Mouse (Mus musculus) limb, embryonic 10.5 days (tissue): ENCODE data around the gene Slc25a23. TPM values are rescaled to one million over a fixed set of nuclear protein-coding genes. Genes with fewer than 3 reads are reported as not detected.

Experiments
- DNase-seq: peaks from one replicate; pipeline ENCODE4 v3.0.0-alpha.2; 2017; ENCODE audit warnings: low spot score
- H3K27ac ChIP-seq: fragments of 300-500 bp; sonication (generic); 2 replicates; pipeline ENCODE4 v1.5.1; 2016; ENCODE audit warnings: mild to moderate bottlenecking
- H3K27me3 ChIP-seq: fragments of 300-500 bp; sonication (generic); 2 replicates; pipeline ENCODE4 v1.6.1; 2016; ENCODE audit warnings: low read depth, mild to moderate bottlenecking; ENCODE audit not compliant: poor library complexity, severe bottlenecking
- H3K36me3 ChIP-seq: fragments of 300-500 bp; sonication (generic); 2 replicates; pipeline ENCODE4 v1.6.1; 2016; ENCODE audit warnings: mild to moderate bottlenecking, moderate library complexity
- H3K4me1 ChIP-seq: fragments of 300-500 bp; sonication (generic); 2 replicates; pipeline ENCODE4 v1.6.1; 2016
- H3K4me3 ChIP-seq: fragments of 300-500 bp; sonication (generic); 2 replicates; pipeline ENCODE4 v1.5.1; 2016; ENCODE audit warnings: mild to moderate bottlenecking, moderate library complexity
- H3K9me3 ChIP-seq: fragments of 300-500 bp; sonication (generic); replicated peaks from 2 replicates; pipeline ENCODE4 v1.6.1; 2016; ENCODE audit warnings: mild to moderate bottlenecking
- WGBS: fragments of 180-500 bp; shearing (Covaris S2); methylation state at CpG from one replicate; pipeline ENCODE4 v1.1.7; 2016; 5-methylcytosine and 5-hydroxymethylcytosine counted together
- polyA plus RNA-seq: library from polyadenylated mRNA; unstranded; fragments of >200 nt; fragmentation: Nextera tagmentation; extraction: Ambion mirVana; gene quantifications from 2 replicates; pipeline ENCODE4 v1.2.1, GENCODE M21; 2016

The Slc25a23 gene
- polyA plus RNA-seq = 2.5 and 3.9 TPM in 2 replicates

DNA sequence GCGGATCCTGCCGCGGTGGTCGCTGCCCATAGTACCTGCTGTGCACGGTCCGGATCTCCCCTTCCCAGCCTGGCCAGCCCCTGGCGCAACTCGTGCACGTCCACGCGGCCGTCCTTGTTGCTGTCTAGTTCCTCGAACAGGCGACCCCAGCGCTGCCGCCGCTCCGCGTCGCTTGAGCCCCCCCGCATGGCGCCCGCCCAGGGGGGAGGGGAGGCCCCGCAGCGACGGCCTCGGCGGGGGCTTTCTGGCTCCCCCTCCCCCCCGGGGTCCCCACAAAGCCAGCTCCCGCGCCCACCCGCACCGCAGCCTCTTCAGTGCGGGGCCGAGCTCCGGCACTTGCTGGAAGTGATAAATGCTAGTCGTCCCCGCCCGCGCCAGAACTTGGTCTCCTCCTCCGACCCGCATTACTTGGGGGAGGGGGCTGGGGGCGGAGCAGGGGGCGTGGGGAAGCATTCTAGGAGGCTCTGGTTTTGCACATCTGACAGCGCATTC is at the start of gene Slc25a23:
Slc25a23 (minus strand) TSS at position 378 of the 492 bp plus-strand sequence.
- Histone ChIP-seq H3K27me3 (peaks cover 63% of the 10 kb centered on the region), H3K27ac (peak within 1 kb of the TSS; percentile 78), H3K36me3 (no peaks in the 10 kb centered on the region), H3K9me3 (no peaks in the 10 kb centered on the region), H3K4me3 (peak within 1 kb of the TSS; percentile 78), H3K4me1 (peaks cover 25% of the 10 kb centered on the region)
- WGBS = under 1% methylated on average over 39 of the region's 45 CpGs
- DNase-seq = peak; percentile 85

DNA sequence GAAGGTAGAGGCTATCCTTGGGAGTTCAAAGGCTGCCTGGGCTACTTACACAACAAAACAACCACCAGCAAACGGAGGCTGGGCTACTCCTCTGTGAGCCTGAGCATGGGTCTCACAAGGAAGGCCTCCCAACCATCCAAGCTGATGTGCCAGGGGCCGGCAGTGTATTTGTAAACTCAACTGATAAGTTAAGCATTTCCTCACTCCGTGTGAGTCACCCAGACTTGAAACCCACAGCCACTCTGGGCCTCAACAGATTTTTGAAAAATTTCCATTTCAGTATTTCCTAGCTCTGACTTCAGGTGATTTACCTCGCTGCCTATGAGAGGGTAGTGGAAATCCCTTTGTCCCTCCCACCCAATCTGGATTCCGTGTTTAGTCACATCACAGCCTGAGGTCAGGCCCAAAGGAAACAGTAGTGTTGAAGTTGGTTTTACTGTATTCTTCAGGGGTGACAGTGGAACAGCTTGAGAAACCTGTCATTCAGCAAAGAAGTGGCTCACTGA is 49.1 kb upstream of the Slc25a23 start:
- peaks cover 28% of the 10 kb centered on the region for H3K4me1 ChIP-seq
- no peak for DNase-seq
- H3K27ac ChIP-seq = no peak overlapping the region
- no peak overlapping the region for H3K4me3 ChIP-seq
- H3K36me3 ChIP-seq = peaks cover 5% of the 10 kb centered on the region
- no peaks in the 10 kb centered on the region for H3K9me3 ChIP-seq
- H3K27me3 ChIP-seq = peaks cover 7% of the 10 kb centered on the region; the same call in 1 of the 2 replicates
- 47% methylated on average over 5 of the region's 5 CpGs for WGBS

- peaks cover 5% of the 10 kb centered on the region for H3K36me3 ChIP-seq
These were observed 48.5 kb upstream of the Slc25a23 start for GRCm38 (mm10) chr17:57108040-57108665.

DNA sequence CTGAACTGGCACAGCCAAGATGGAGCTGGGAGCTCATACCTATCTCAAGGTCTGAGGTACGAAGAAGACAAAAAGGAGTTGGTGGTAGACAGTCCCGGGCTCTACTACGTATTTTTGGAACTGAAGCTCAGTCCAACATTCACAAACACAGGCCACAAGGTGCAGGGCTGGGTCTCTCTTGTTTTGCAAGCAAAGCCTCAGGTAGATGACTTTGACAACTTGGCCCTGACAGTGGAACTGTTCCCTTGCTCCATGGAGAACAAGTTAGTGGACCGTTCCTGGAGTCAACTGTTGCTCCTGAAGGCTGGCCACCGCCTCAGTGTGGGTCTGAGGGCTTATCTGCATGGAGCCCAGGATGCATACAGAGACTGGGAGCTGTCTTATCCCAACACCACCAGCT is 47.4 kb upstream of the Slc25a23 start:
- no peak for DNase-seq
- Histone ChIP-seq H3K4me1 (peaks cover 28% of the 10 kb centered on the region), H3K4me3 (no peak overlapping the region), H3K9me3 (no peaks in the 10 kb centered on the region), H3K36me3 (peaks cover 5% of the 10 kb centered on the region), H3K27ac (no peak overlapping the region), H3K27me3 (peaks cover 7% of the 10 kb centered on the region; the same call in 1 of the 2 replicates)
- WGBS = 85% methylated on average over 5 of the region's 5 CpGs

More at GRCm38 (mm10) chr17:57108040-57108665, 48.5 kb upstream of the Slc25a23 start:
- H3K9me3 ChIP-seq = no peaks in the 10 kb centered on the region
- H3K4me1 ChIP-seq = peaks cover 28% of the 10 kb centered on the region
- DNase-seq = no peak
- H3K27me3 ChIP-seq = peaks cover 7% of the 10 kb centered on the region; the same call in 1 of the 2 replicates
- H3K4me3 ChIP-seq = no peak overlapping the region
- WGBS = 75% methylated on average over 7 of the region's 7 CpGs
- H3K27ac ChIP-seq = no peak overlapping the region

GRCm38 (mm10) chr17:57106035-57106368 is 46.3 kb upstream of the Slc25a23 start:
- Histone ChIP-seq H3K4me3 (peak overlapping the region; percentile 73), H3K4me1 (peaks cover 28% of the 10 kb centered on the region), H3K9me3 (no peaks in the 10 kb centered on the region), H3K36me3 (peaks cover 5% of the 10 kb centered on the region), H3K27ac (peak overlapping the region; percentile 88), H3K27me3 (peaks cover 7% of the 10 kb centered on the region; the same call in 1 of the 2 replicates)
- WGBS = 6% methylated on average over 9 of the region's 9 CpGs
- no peak for DNase-seq

DNA sequence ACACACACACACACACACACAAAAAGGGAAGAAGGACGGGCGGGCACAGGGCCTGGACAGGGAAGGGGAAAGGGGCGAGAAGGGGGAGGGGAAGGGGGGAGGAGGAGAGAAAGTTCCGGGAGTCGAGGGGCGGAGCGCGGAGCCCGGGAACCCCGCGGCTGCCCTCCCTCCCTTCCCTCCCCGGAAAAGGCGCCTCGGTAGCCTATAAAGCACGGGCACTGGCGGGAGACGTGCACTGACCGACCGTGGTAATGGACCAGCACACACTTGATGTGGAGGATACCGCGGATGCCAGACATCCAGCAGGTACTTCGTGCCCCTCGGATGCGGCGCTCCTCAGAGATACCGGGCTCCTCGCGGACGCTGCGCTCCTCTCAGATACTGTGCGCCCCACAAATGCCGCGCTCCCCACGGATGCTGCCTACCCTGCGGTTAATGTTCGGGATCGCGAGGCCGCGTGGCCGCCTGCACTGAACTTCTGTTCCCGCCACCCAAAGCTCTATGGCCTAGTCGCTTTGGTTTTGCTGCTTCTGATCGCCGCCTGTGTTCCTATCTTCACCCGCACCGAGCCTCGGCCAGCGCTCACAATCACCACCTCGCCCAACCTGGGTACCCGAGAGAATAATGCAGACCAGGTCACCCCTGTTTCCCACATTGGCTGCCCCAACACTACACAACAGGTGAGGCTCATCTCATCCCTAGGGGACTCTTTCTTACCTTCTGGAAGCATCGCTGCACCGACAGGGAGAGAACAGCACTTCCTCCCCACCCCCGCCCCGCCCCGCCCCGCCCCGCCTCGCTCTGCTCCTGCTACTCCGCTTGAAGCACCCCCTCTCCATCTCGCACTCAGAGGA is 45.7 kb upstream of the Slc25a23 start, which contains the start of gene Tnfsf9:
Tnfsf9 (plus strand) TSS at position 145 of the 854 bp plus-strand sequence.
- Histone ChIP-seq H3K4me1 (peaks cover 28% of the 10 kb centered on the region), H3K4me3 (peak within 1 kb of the TSS; percentile 73), H3K36me3 (peaks cover 5% of the 10 kb centered on the region), H3K9me3 (no peaks in the 10 kb centered on the region), H3K27me3 (peaks cover 7% of the 10 kb centered on the region; the same call in 1 of the 2 replicates), H3K27ac (peak within 1 kb of the TSS; percentile 88)
- WGBS = under 1% methylated on average over 59 of the region's 61 CpGs
- peak; percentile 82 for DNase-seq

DNA sequence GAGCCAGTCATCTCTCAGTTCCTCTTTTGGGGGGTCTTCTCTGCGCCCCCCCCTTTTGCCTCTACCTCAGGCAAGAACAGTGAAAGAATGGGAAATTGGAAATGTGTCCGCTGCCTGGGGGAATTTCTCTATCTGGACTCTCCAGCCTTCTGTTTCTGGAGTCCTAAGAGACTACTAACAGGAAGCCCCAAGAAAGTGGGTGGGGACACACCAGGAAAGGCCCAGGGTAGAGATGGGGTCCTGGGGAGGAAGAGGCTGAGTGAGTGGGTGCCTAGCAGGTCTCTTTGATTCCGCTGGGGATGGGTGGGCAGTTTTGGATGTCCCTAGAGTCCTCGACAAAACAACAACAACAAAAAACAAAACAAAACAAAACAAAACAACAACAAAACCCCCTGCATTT is 44.8 kb upstream of the Slc25a23 start:
- no peaks in the 10 kb centered on the region for H3K9me3 ChIP-seq
- H3K4me1 ChIP-seq = peaks cover 28% of the 10 kb centered on the region
- H3K4me3 ChIP-seq = peak overlapping the region; percentile 73
- peak overlapping the region; percentile 88 for H3K27ac ChIP-seq
- H3K36me3 ChIP-seq = peaks cover 5% of the 10 kb centered on the region
- WGBS = 47% methylated on average over 4 of the region's 4 CpGs
- H3K27me3 ChIP-seq = peaks cover 7% of the 10 kb centered on the region; the same call in 1 of the 2 replicates
- no peak for DNase-seq

GRCm38 (mm10) chr17:57102276-57102675 is 42.6 kb upstream of the Slc25a23 start:
- Histone ChIP-seq H3K4me3 (no peak overlapping the region), H3K27me3 (peaks cover 7% of the 10 kb centered on the region; the same call in 1 of the 2 replicates), H3K27ac (no peak overlapping the region), H3K9me3 (no peaks in the 10 kb centered on the region), H3K36me3 (peaks cover 4% of the 10 kb centered on the region), H3K4me1 (peaks cover 28% of the 10 kb centered on the region)
- no peak for DNase-seq
- 79% methylated on average over 2 of the region's 2 CpGs for WGBS

DNA sequence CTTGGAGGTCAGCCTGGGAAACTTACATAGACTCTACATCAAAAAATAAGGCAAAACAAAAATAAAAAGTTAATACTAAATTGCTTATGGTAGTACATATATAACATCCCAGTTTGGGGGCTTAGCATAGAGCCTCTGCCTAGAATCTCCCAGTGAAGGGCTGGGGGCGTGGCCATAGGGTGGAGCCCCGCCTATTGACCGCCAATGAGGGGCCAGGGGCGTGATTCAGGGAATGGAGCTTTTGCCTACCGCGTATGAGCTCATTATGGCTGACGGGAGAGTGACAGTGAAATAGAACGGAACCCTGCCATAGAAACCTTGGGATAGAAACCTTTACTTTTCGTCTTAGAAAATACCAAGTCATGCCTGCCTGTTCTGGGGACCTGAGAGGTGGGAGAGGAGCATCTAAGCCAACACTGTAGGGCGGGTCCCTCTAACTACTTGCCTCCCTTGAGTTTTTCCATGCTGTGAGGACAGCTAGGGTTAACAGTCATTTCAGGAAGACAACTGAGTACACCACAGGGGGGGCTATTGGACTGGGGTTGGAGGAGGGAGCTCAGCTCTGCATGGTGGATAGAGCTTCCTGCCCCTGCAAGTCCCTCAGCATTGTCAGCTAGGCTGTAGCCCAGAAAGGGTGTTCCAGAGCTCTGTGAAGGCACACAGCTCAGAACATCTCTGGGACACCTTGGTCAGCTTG is 40.1 kb upstream of the Slc25a23 start:
- H3K27ac ChIP-seq = no peak overlapping the region
- H3K4me3 ChIP-seq = no peak overlapping the region
- no peaks in the 10 kb centered on the region for H3K9me3 ChIP-seq
- H3K27me3 ChIP-seq = peaks cover 14% of the 10 kb centered on the region
- H3K4me1 ChIP-seq = peaks cover 18% of the 10 kb centered on the region
- DNase-seq = no peak
- 8% methylated on average over 10 of the region's 10 CpGs for WGBS
- no peaks in the 10 kb centered on the region for H3K36me3 ChIP-seq

- Histone ChIP-seq H3K4me3 (no peak overlapping the region), H3K27ac (no peak overlapping the region), H3K9me3 (no peaks in the 10 kb centered on the region), H3K4me1 (peaks cover 12% of the 10 kb centered on the region), H3K36me3 (no peaks in the 10 kb centered on the region), H3K27me3 (peaks cover 14% of the 10 kb centered on the region)
- no peak for DNase-seq
- WGBS = 90% methylated on average over 5 of the region's 5 CpGs
These were observed 38.7 kb upstream of the Slc25a23 start for GRCm38 (mm10) chr17:57098321-57098720.

GRCm38 (mm10) chr17:57096623-57096920 is 36.9 kb upstream of the Slc25a23 start:
- no peak overlapping the region for H3K27ac ChIP-seq
- DNase-seq = peak; percentile 90
- H3K9me3 ChIP-seq = no peaks in the 10 kb centered on the region
- peak overlapping the region; percentile 33 for H3K4me3 ChIP-seq
- no peaks in the 10 kb centered on the region for H3K36me3 ChIP-seq
- peaks cover 12% of the 10 kb centered on the region for H3K4me1 ChIP-seq
- peaks cover 14% of the 10 kb centered on the region for H3K27me3 ChIP-seq
- 2% methylated on average over 11 of the region's 11 CpGs for WGBS

DNA sequence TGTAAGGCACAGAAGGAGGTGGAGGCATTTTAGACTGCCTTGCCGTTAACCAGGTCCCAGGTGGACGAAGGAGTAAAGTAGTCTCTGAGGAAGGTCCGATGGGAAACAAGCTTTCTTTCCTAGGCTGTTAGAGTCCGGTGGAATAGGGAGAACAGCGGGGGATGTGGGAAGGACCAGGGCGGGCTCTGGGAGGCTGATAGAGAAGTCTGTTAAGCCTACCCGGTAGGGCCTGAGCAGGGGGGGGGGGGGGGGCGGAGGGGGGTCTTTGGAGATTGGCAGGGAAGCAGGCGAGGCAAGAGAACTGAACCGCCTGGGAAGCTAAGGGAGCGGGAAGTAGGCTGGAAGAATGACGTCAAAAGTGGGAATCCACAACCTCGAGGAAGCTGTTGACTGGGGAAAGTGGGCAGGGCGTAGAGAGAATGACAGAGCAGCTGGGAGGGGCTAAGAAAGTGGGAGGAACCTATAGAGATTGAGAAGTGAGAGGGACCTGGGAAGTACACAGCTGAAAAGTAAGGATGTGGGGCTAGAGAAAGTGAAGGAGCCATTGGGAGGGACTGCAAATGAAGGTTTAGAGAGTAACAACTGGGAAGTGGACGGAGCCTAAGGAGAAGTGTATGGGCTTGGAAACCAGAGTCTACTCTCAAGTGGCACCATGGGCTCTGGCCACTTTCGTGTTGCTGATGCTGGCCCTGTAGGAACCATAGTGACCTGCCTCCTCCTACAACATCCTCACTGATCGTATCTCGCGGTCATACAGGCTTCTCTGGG is 36.4 kb upstream of the Slc25a23 start:
- Histone ChIP-seq H3K36me3 (no peaks in the 10 kb centered on the region), H3K4me1 (peaks cover 12% of the 10 kb centered on the region), H3K4me3 (peak overlapping the region; percentile 33), H3K9me3 (no peaks in the 10 kb centered on the region), H3K27me3 (peaks cover 14% of the 10 kb centered on the region), H3K27ac (no peak overlapping the region)
- DNase-seq = peak; percentile 45
- 2% methylated on average over 18 of the region's 19 CpGs for WGBS
